8 mouse cellular contexts compared by ENCODE assay signal in genomic region chr1:171247453-171247841, GRCm38 (mm10). TPM values are rescaled to one million over a fixed set of nuclear protein-coding genes. Genes with fewer than 3 reads are reported as not detected.
DNase-seq lines count a peak whose midpoint lies in the region; ATAC-seq and TF ChIP-seq lines count a peak whose summit lies in the region.

No protein-coding gene starts in this region.

- peak overlapping the region; percentile 96 for H3K27ac ChIP-seq in lung, embryonic 14.5 days (ENCODE audit: low read depth)
- H3K27ac ChIP-seq in embryonic facial prominence, embryonic 15.5 days (replicated peaks), result peak overlapping the region; percentile 97
- peak overlapping the region; percentile 83 for H3K27ac ChIP-seq in intestine, postnatal 0 days (ENCODE audit: low read depth, low read length)
- peak overlapping the region; percentile 81 for H3K27ac ChIP-seq in neural tube, embryonic 13.5 days (replicated peaks)

- H3K9ac ChIP-seq in lung, embryonic 14.5 days, result peak overlapping the region; percentile 55
- H3K9ac ChIP-seq in embryonic facial prominence, embryonic 15.5 days, result no peak overlapping the region
- H3K9ac ChIP-seq in intestine, postnatal 0 days (ENCODE audit: low read depth, low read length), result 0 out of 2 replicates have a peak overlapping the region, but pooled peaks have one; percentile 40
- peak overlapping the region; percentile 55 for H3K9ac ChIP-seq in neural tube, embryonic 13.5 days

- H3K36me3 ChIP-seq in lung, embryonic 14.5 days (ENCODE audit: insufficient read depth), result peaks cover 29% of the 10 kb centered on the region
- H3K36me3 ChIP-seq in embryonic facial prominence, embryonic 15.5 days, result peaks cover 23% of the 10 kb centered on the region
- peaks cover 21% of the 10 kb centered on the region for H3K36me3 ChIP-seq in intestine, postnatal 0 days (ENCODE audit: control insufficient read depth, insufficient read depth)
- peaks cover 29% of the 10 kb centered on the region for H3K36me3 ChIP-seq in neural tube, embryonic 13.5 days

- no peak for DNase-seq in lung, embryonic 14.5 days
- no peak for DNase-seq in lung, postnatal 14 days
- DNase-seq in frontal cortex, adult 2 months (ENCODE audit: extremely low spot score in 1 of 2, low spot score in 1 of 2), result no peak
- no peak for DNase-seq in kidney, adult 8-10 months

- TF ChIP-seq CTCF in lung, embryonic 14.5 days (IDR thresholded peaks at IDR 0.05; ENCODE audit: low read depth), result no peak
- TF ChIP-seq CTCF in intestine, postnatal 0 days (IDR thresholded peaks at IDR 0.05; ENCODE audit: low read depth), result no peak

- H3K4me2 ChIP-seq in lung, embryonic 14.5 days, result peak overlapping the region; percentile 70
- H3K4me2 ChIP-seq in embryonic facial prominence, embryonic 15.5 days (replicated peaks), result peak overlapping the region; percentile 67
- peak overlapping the region; percentile 79 for H3K4me2 ChIP-seq in intestine, postnatal 0 days (replicated peaks; ENCODE audit: low read depth)
- peak overlapping the region; percentile 64 for H3K4me2 ChIP-seq in neural tube, embryonic 13.5 days

- WGBS in lung, embryonic 14.5 days, result 10% methylated on average over 13 of the region's 13 CpGs
- WGBS in embryonic facial prominence, embryonic 15.5 days, result 7% methylated on average over 13 of the region's 13 CpGs
- WGBS in intestine, postnatal 0 days, result 5% methylated on average over 13 of the region's 13 CpGs
- WGBS in neural tube, embryonic 13.5 days, result 12% methylated on average over 13 of the region's 13 CpGs

- H3K4me3 ChIP-seq in lung, embryonic 14.5 days (ENCODE audit: low read depth, low read length), result peak overlapping the region; percentile 75
- peak overlapping the region; percentile 59 for H3K4me3 ChIP-seq in embryonic facial prominence, embryonic 15.5 days (replicated peaks)
- H3K4me3 ChIP-seq in intestine, postnatal 0 days (ENCODE audit: low read depth, low read length), result peak overlapping the region; percentile 85
- H3K4me3 ChIP-seq in neural tube, embryonic 13.5 days, result peak overlapping the region; percentile 59

- ATAC-seq in lung, embryonic 14.5 days (ENCODE audit: insufficient read depth), result peak; percentile 3; the same call in 1 of the 2 replicates
- ATAC-seq in embryonic facial prominence, embryonic 15.5 days (ENCODE audit: insufficient number of reproducible peaks, low FRiP score, low TSS enrichment, low read depth), result no peak
- peak; percentile 1; the same call in 1 of the 2 replicates for ATAC-seq in intestine, postnatal 0 days
- ATAC-seq in neural tube, embryonic 13.5 days (ENCODE audit: low read depth), result peak; percentile 19; the same call in 1 of the 2 replicates
- ATAC-seq in activated CD4-positive, CD25-positive, alpha-beta regulatory T cell, adult 4 months, result no peak

- no peaks in the 10 kb centered on the region for H3K9me3 ChIP-seq in lung, embryonic 14.5 days (ENCODE audit: low read depth, low read length)
- no peaks in the 10 kb centered on the region for H3K9me3 ChIP-seq in embryonic facial prominence, embryonic 15.5 days (replicated peaks)
- no peaks in the 10 kb centered on the region for H3K9me3 ChIP-seq in intestine, postnatal 0 days (ENCODE audit: control insufficient read depth)
- no peaks in the 10 kb centered on the region for H3K9me3 ChIP-seq in neural tube, embryonic 13.5 days

- H3K4me1 ChIP-seq in lung, embryonic 14.5 days (ENCODE audit: insufficient read depth), result peaks cover 25% of the 10 kb centered on the region
- peaks cover 63% of the 10 kb centered on the region for H3K4me1 ChIP-seq in embryonic facial prominence, embryonic 15.5 days
- peaks cover 9% of the 10 kb centered on the region; the same call in 1 of the 2 replicates for H3K4me1 ChIP-seq in intestine, postnatal 0 days (replicated peaks; ENCODE audit: control insufficient read depth, insufficient read depth, low read length)
- H3K4me1 ChIP-seq in neural tube, embryonic 13.5 days (replicated peaks), result peaks cover 66% of the 10 kb centered on the region

- H3K27me3 ChIP-seq in lung, embryonic 14.5 days (ENCODE audit: insufficient read depth, low read length), result no peaks in the 10 kb centered on the region
- H3K27me3 ChIP-seq in embryonic facial prominence, embryonic 15.5 days, result no peaks in the 10 kb centered on the region
- H3K27me3 ChIP-seq in intestine, postnatal 0 days (replicated peaks; ENCODE audit: control insufficient read depth, insufficient read depth, low read length), result no peaks in the 10 kb centered on the region; the same call in 1 of the 2 replicates
- H3K27me3 ChIP-seq in neural tube, embryonic 13.5 days, result no peaks in the 10 kb centered on the region

RNA-seq across cellular contexts. Expression of gene Adamts4, which starts 2.8 kb away (rescaled TPM):
- polyA plus RNA-seq in lung, embryonic 14.5 days (2014; fragmentation: Nextera tagmentation; extraction: Ambion mirVana), result 6.6 and 7.5 TPM in 2 replicates
- polyA plus RNA-seq in embryonic facial prominence, embryonic 15.5 days (2015; fragmentation: Nextera tagmentation; extraction: Ambion mirVana), result 26.0 and 26.6 TPM in 2 replicates
- polyA plus RNA-seq in intestine, postnatal 0 days (2015; fragmentation: Nextera tagmentation; extraction: Ambion mirVana), result 2.0 and 2.8 TPM in 2 replicates
- 3.0 and 4.3 TPM in 2 replicates for polyA plus RNA-seq in neural tube, embryonic 13.5 days (2015; fragmentation: Nextera tagmentation; extraction: Ambion mirVana)
- polyA plus RNA-seq in frontal cortex, adult 2 months (2012; rRNA removed), result 10.2 and 10.9 TPM in 2 replicates
- polyA plus RNA-seq in activated CD4-positive, CD25-positive, alpha-beta regulatory T cell, adult 4 months (2017; shearing (Covaris generic)), result under 1 TPM in 1 of 2 experiments, not detected in 1; 0.09 TPM

RNA-seq across cellular contexts. Expression of gene Ndufs2, which starts 3.7 kb away (rescaled TPM):
- 244 and 250 TPM in 2 replicates for polyA plus RNA-seq in lung, embryonic 14.5 days (2014; fragmentation: Nextera tagmentation; extraction: Ambion mirVana)
- polyA plus RNA-seq in embryonic facial prominence, embryonic 15.5 days (2015; fragmentation: Nextera tagmentation; extraction: Ambion mirVana), result 217 and 248 TPM in 2 replicates
- polyA plus RNA-seq in intestine, postnatal 0 days (2015; fragmentation: Nextera tagmentation; extraction: Ambion mirVana), result 249 and 255 TPM in 2 replicates
- 257 and 263 TPM in 2 replicates for polyA plus RNA-seq in neural tube, embryonic 13.5 days (2015; fragmentation: Nextera tagmentation; extraction: Ambion mirVana)
- 212 and 225 TPM in 2 replicates for polyA plus RNA-seq in frontal cortex, adult 2 months (2012; rRNA removed)
- polyA plus RNA-seq in activated CD4-positive, CD25-positive, alpha-beta regulatory T cell, adult 4 months (2017; shearing (Covaris generic)), result 100 to 1,000 TPM; 108 to 141 TPM

RNA-seq across cellular contexts. Expression of gene Fcer1g, which starts 13.3 kb away (rescaled TPM):
- polyA plus RNA-seq in lung, embryonic 14.5 days (2014; fragmentation: Nextera tagmentation; extraction: Ambion mirVana), result 44.2 and 47.3 TPM in 2 replicates
- 92.7 and 101 TPM in 2 replicates for polyA plus RNA-seq in embryonic facial prominence, embryonic 15.5 days (2015; fragmentation: Nextera tagmentation; extraction: Ambion mirVana)
- 47.7 and 54.0 TPM in 2 replicates for polyA plus RNA-seq in intestine, postnatal 0 days (2015; fragmentation: Nextera tagmentation; extraction: Ambion mirVana)
- 38.6 and 38.7 TPM in 2 replicates for polyA plus RNA-seq in neural tube, embryonic 13.5 days (2015; fragmentation: Nextera tagmentation; extraction: Ambion mirVana)
- 37.1 and 40.6 TPM in 2 replicates for polyA plus RNA-seq in frontal cortex, adult 2 months (2012; rRNA removed)
- polyA plus RNA-seq in activated CD4-positive, CD25-positive, alpha-beta regulatory T cell, adult 4 months (2017; shearing (Covaris generic)), result 1 to 10 TPM; 1.7 to 4.0 TPM

RNA-seq across cellular contexts. Expression of gene Apoa2, which starts 22.6 kb away (rescaled TPM):
- 1.6 and 3.7 TPM in 2 replicates for polyA plus RNA-seq in lung, embryonic 14.5 days (2014; fragmentation: Nextera tagmentation; extraction: Ambion mirVana)
- polyA plus RNA-seq in embryonic facial prominence, embryonic 15.5 days (2015; fragmentation: Nextera tagmentation; extraction: Ambion mirVana), result 1.3 and 1.9 TPM in 2 replicates
- polyA plus RNA-seq in intestine, postnatal 0 days (2015; fragmentation: Nextera tagmentation; extraction: Ambion mirVana), result 9.2 and 14.1 TPM in 2 replicates
- polyA plus RNA-seq in neural tube, embryonic 13.5 days (2015; fragmentation: Nextera tagmentation; extraction: Ambion mirVana), result 4.1 and 6.8 TPM in 2 replicates
- polyA plus RNA-seq in frontal cortex, adult 2 months (2012; rRNA removed), result 3.9 and 5.2 TPM in 2 replicates
- not detected for polyA plus RNA-seq in activated CD4-positive, CD25-positive, alpha-beta regulatory T cell, adult 4 months (2017; shearing (Covaris generic))

RNA-seq across cellular contexts. Expression of gene B4galt3, which starts 22.7 kb away (rescaled TPM):
- polyA plus RNA-seq in lung, embryonic 14.5 days (2014; fragmentation: Nextera tagmentation; extraction: Ambion mirVana), result 80.3 and 94.3 TPM in 2 replicates
- 75.5 and 86.7 TPM in 2 replicates for polyA plus RNA-seq in embryonic facial prominence, embryonic 15.5 days (2015; fragmentation: Nextera tagmentation; extraction: Ambion mirVana)
- 27.0 and 27.4 TPM in 2 replicates for polyA plus RNA-seq in intestine, postnatal 0 days (2015; fragmentation: Nextera tagmentation; extraction: Ambion mirVana)
- 94.0 and 97.8 TPM in 2 replicates for polyA plus RNA-seq in neural tube, embryonic 13.5 days (2015; fragmentation: Nextera tagmentation; extraction: Ambion mirVana)
- polyA plus RNA-seq in frontal cortex, adult 2 months (2012; rRNA removed), result 65.2 and 73.7 TPM in 2 replicates
- polyA plus RNA-seq in activated CD4-positive, CD25-positive, alpha-beta regulatory T cell, adult 4 months (2017; shearing (Covaris generic)), result 10 to 100 TPM; 33.1 to 35.7 TPM

Comparison
In these comparisons a context has a peak if more than half of its experiments do, and no peak if none do; other contexts are left out.
1. ATAC-seq: peak in lung, embryonic 14.5 days (single experiment), intestine, postnatal 0 days (single experiment) and neural tube, embryonic 13.5 days (single experiment); none in embryonic facial prominence, embryonic 15.5 days (single experiment) and activated CD4-positive, CD25-positive, alpha-beta regulatory T cell, adult 4 months (single experiment).
2. Peak in every context shown above with its lines, with median percentiles within 50 percentile points of each other: H3K27ac ChIP-seq, H3K4me2 ChIP-seq and H3K4me3 ChIP-seq.